Mouse (Mus musculus) lung, embryonic 15.5 days (tissue): ENCODE measurements around the gene Olfr606. TPM values are rescaled to one million over a fixed set of nuclear protein-coding genes. Genes with fewer than 3 reads are reported as not detected.
"Not testable (repeated sequence)": the region's sequence is repeated elsewhere in the genome, so short reads cannot be mapped to it uniquely, and the experiment has no call there.

Experiments
- ATAC-seq: fragments of 200-750 bp; cut with Nextera tagmentation; 2 replicates; pipeline ENCODE4 v1.8.0; 2017; ENCODE audit warnings: moderate number of reproducible peaks, borderline replicate concordance; ENCODE audit not compliant: low FRiP score, low TSS enrichment; ENCODE audit errors: extremely low read depth
- H3K27ac ChIP-seq: fragments of 300-500 bp; sonication (generic); 2 replicates; pipeline ENCODE4 v1.5.1; 2015; ENCODE audit warnings: moderate library complexity, mild to moderate bottlenecking, inconsistent platforms
- H3K27me3 ChIP-seq: fragments of 300-500 bp; sonication (generic); 2 replicates; pipeline ENCODE4 v1.6.1; 2015; ENCODE audit warnings: inconsistent platforms
- H3K36me3 ChIP-seq: fragments of 300-500 bp; sonication (generic); 2 replicates; pipeline ENCODE4 v1.6.1; 2015; ENCODE audit warnings: inconsistent platforms
- H3K4me1 ChIP-seq: fragments of 300-500 bp; sonication (generic); 2 replicates; pipeline ENCODE4 v1.6.1; 2015; ENCODE audit warnings: inconsistent platforms
- H3K4me2 ChIP-seq: fragments of 300-500 bp; sonication (generic); 2 replicates; pipeline ENCODE4 v1.6.1; 2015; ENCODE audit warnings: inconsistent platforms, mild to moderate bottlenecking, moderate library complexity
- H3K4me3 ChIP-seq: fragments of 300-500 bp; sonication (generic); 2 replicates; pipeline ENCODE4 v1.5.1; 2015; ENCODE audit warnings: mild to moderate bottlenecking, inconsistent platforms
- H3K9ac ChIP-seq: fragments of 300-500 bp; sonication (generic); 2 replicates; pipeline ENCODE4 v1.6.1; 2015; ENCODE audit warnings: inconsistent platforms
- H3K9me3 ChIP-seq: fragments of 300-500 bp; sonication (generic); 2 replicates; pipeline ENCODE4 v1.6.1; 2016; ENCODE audit warnings: inconsistent platforms
- WGBS: fragments of 180-500 bp; shearing (Covaris S2); methylation state at CpG from one replicate; pipeline ENCODE4 v1.1.7; 2015; 5-methylcytosine and 5-hydroxymethylcytosine counted together
- microRNA-seq: library from miRNA; unstranded; fragments of <30 nt; microRNA quantifications from one replicate; pipeline ENCODE4, GENCODE M21; 2016
- polyA plus RNA-seq: library from polyadenylated mRNA; unstranded; fragments of >200 nt; fragmentation: Nextera tagmentation; extraction: Ambion mirVana; gene quantifications from 2 replicates; pipeline ENCODE4 v1.2.1, GENCODE M21; 2015

The Olfr606 gene
- not detected in 2 replicates for polyA plus RNA-seq

GRCm38 (mm10) chr7:103448746-103449145 is at the start of gene Olfr606:
TSS of gene Olfr606 (plus strand) at chr7:103449046.
- Histone ChIP-seq H3K9me3 (no peaks in the 10 kb centered on the region), H3K27me3 (no peaks in the 10 kb centered on the region), H3K4me2 (no peak within 1 kb of the TSS), H3K4me1 (no peaks in the 10 kb centered on the region), H3K9ac (no peak within 1 kb of the TSS), H3K4me3 (no peak within 1 kb of the TSS), H3K36me3 (no peaks in the 10 kb centered on the region), H3K27ac (no peak within 1 kb of the TSS)
- ATAC-seq: no peak
- 87% methylated on average over 2 of the region's 2 CpGs for WGBS

GRCm38 (mm10) chr7:103406521-103407055 is 42.3 kb upstream of the Olfr606 start:
- H3K4me1 ChIP-seq, H3K36me3 ChIP-seq, H3K27ac ChIP-seq, H3K9me3 ChIP-seq, H3K4me2 ChIP-seq, H3K4me3 ChIP-seq, H3K27me3 ChIP-seq, H3K9ac ChIP-seq, ATAC-seq: not testable (repeated sequence)
- 63% methylated on average over 3 of the region's 3 CpGs for WGBS

- H3K27ac ChIP-seq, H3K4me1 ChIP-seq, H3K4me3 ChIP-seq, H3K9ac ChIP-seq, H3K36me3 ChIP-seq, H3K4me2 ChIP-seq, H3K27me3 ChIP-seq, ATAC-seq, H3K9me3 ChIP-seq: not testable (repeated sequence)
- WGBS: 42% methylated on average over 1 of the region's 1 CpGs
These were observed 34.1 kb upstream of the Olfr606 start, which contains the start of gene Usp17lc for GRCm38 (mm10) chr7:103414772-103415171. TSS of gene Usp17lc (plus strand) at chr7:103415072.

GRCm38 (mm10) chr7:103445339-103445738 is 3.5 kb upstream of the Olfr606 start, which contains the start of gene Olfr605:
TSS of gene Olfr605 (minus strand) at chr7:103445439.
- no peak within 1 kb of the TSS for H3K9ac ChIP-seq
- no peak within 1 kb of the TSS for H3K4me2 ChIP-seq
- WGBS: 75% methylated on average over 1 of the region's 1 CpGs
- no peaks in the 10 kb centered on the region for H3K27me3 ChIP-seq
- no peak within 1 kb of the TSS for H3K27ac ChIP-seq
- no peak for ATAC-seq
- no peaks in the 10 kb centered on the region for H3K36me3 ChIP-seq
- no peaks in the 10 kb centered on the region for H3K9me3 ChIP-seq
- H3K4me1 ChIP-seq: no peaks in the 10 kb centered on the region
- H3K4me3 ChIP-seq: no peak within 1 kb of the TSS

- Histone ChIP-seq H3K4me1 (no peaks in the 10 kb centered on the region), H3K36me3 (no peaks in the 10 kb centered on the region), H3K4me2 (no peak overlapping the region), H3K27me3 (no peaks in the 10 kb centered on the region), H3K9me3 (no peaks in the 10 kb centered on the region), H3K4me3 (no peak overlapping the region), H3K9ac (no peak overlapping the region), H3K27ac (no peak overlapping the region)
- no peak for ATAC-seq
- 70% methylated on average over 5 of the region's 5 CpGs for WGBS
These were observed 11.7 kb downstream of the Olfr606 start for GRCm38 (mm10) chr7:103460590-103460989.

- Histone ChIP-seq H3K27me3 (no peaks in the 10 kb centered on the region), H3K4me1 (no peaks in the 10 kb centered on the region), H3K4me3 (no peak within 1 kb of the TSS), H3K36me3 (no peaks in the 10 kb centered on the region), H3K9ac (no peak within 1 kb of the TSS), H3K9me3 (no peaks in the 10 kb centered on the region), H3K4me2 (no peak within 1 kb of the TSS), H3K27ac (no peak within 1 kb of the TSS)
- ATAC-seq: no peak
These were observed 20.7 kb downstream of the Olfr606 start, which contains the start of gene Olfr608 for GRCm38 (mm10) chr7:103469577-103469976. TSS of gene Olfr608 (plus strand) at chr7:103469877.

GRCm38 (mm10) chr7:103477106-103477505 is 28.3 kb downstream of the Olfr606 start:
- not testable (repeated sequence) for H3K27me3 ChIP-seq, H3K4me2 ChIP-seq, ATAC-seq, H3K9me3 ChIP-seq, H3K36me3 ChIP-seq, H3K9ac ChIP-seq, H3K4me1 ChIP-seq, H3K27ac ChIP-seq, H3K4me3 ChIP-seq
- 81% methylated on average over 9 of the region's 9 CpGs for WGBS

GRCm38 (mm10) chr7:103497962-103498361 is 49.1 kb downstream of the Olfr606 start, which contains the start of gene Olfr609:
TSS of gene Olfr609 (minus strand) at chr7:103498062.
- H3K4me1 ChIP-seq: no peaks in the 10 kb centered on the region
- no peaks in the 10 kb centered on the region for H3K9me3 ChIP-seq
- ATAC-seq: no peak
- no peaks in the 10 kb centered on the region for H3K27me3 ChIP-seq
- H3K4me3 ChIP-seq: no peak within 1 kb of the TSS
- no peak within 1 kb of the TSS for H3K4me2 ChIP-seq
- no peak within 1 kb of the TSS for H3K9ac ChIP-seq
- 57% methylated on average over 1 of the region's 1 CpGs for WGBS
- H3K27ac ChIP-seq: no peak within 1 kb of the TSS
- H3K36me3 ChIP-seq: no peaks in the 10 kb centered on the region

Small RNA genes lying within 50 kb of the gene (microRNA-seq; reads per million reads assigned to microRNA genes)
- not detected for gene Gm25774

Other genes starting within 250 kb of the Olfr606 start
- not detected in 2 replicates for gene Olfr593, start 237.2 kb upstream of the Olfr606 start, polyA plus RNA-seq
- gene Olfr594, start 232.1 kb upstream of the Olfr606 start, polyA plus RNA-seq: not detected in 2 replicates
- gene Usp17ld, start 196.5 kb upstream of the Olfr606 start, polyA plus RNA-seq: not detected in 2 replicates
- not detected in 2 replicates for gene Olfr596, start 143.4 kb upstream of the Olfr606 start, polyA plus RNA-seq
- not detected in 2 replicates for gene Olfr597, start 132.7 kb upstream of the Olfr606 start, polyA plus RNA-seq
- not detected in 2 replicates for gene Olfr598, start 125.5 kb upstream of the Olfr606 start, polyA plus RNA-seq
- not detected in 2 replicates for gene Olfr599, start 113.1 kb upstream of the Olfr606 start, polyA plus RNA-seq
- gene Olfr600, start 99.4 kb upstream of the Olfr606 start, polyA plus RNA-seq: not detected in 2 replicates
- gene Olfr601, start 86.4 kb upstream of the Olfr606 start, polyA plus RNA-seq: not detected in 2 replicates
- not detected in 2 replicates for gene Olfr603, start 62.9 kb upstream of the Olfr606 start, polyA plus RNA-seq
- not detected in 2 replicates for gene Usp17lc, start 34.0 kb upstream of the Olfr606 start, polyA plus RNA-seq
- not detected in 2 replicates for gene Olfr605, start 3.6 kb upstream of the Olfr606 start, polyA plus RNA-seq
- gene Olfr607, start 15.1 kb downstream of the Olfr606 start, polyA plus RNA-seq: not detected in 2 replicates
- gene Olfr608, start 20.8 kb downstream of the Olfr606 start, polyA plus RNA-seq: not detected in 2 replicates
- not detected in 2 replicates for gene Olfr609, start 49.0 kb downstream of the Olfr606 start, polyA plus RNA-seq
- not detected in 2 replicates for gene Olfr610, start 63.1 kb downstream of the Olfr606 start, polyA plus RNA-seq
- not detected in 2 replicates for gene Olfr611, start 71.8 kb downstream of the Olfr606 start, polyA plus RNA-seq
- not detected in 2 replicates for gene Olfr612, start 93.7 kb downstream of the Olfr606 start, polyA plus RNA-seq
- not detected in 2 replicates for gene Olfr613, start 99.0 kb downstream of the Olfr606 start, polyA plus RNA-seq
- not detected in 2 replicates for gene Olfr615, start 107.0 kb downstream of the Olfr606 start, polyA plus RNA-seq
- not detected in 2 replicates for gene Olfr616, start 120.1 kb downstream of the Olfr606 start, polyA plus RNA-seq
- gene Olfr617, start 124.0 kb downstream of the Olfr606 start, polyA plus RNA-seq: not detected in 2 replicates
- not detected in 2 replicates for gene Olfr618, start 141.1 kb downstream of the Olfr606 start, polyA plus RNA-seq
- not detected in 2 replicates for gene Olfr619, start 151.5 kb downstream of the Olfr606 start, polyA plus RNA-seq
- not detected in 2 replicates for gene Olfr620, start 163.5 kb downstream of the Olfr606 start, polyA plus RNA-seq
- gene Olfr622, start 193.7 kb downstream of the Olfr606 start, polyA plus RNA-seq: not detected in 2 replicates
- not detected in 2 replicates for gene Olfr623, start 214.7 kb downstream of the Olfr606 start, polyA plus RNA-seq
- gene Olfr624, start 222.1 kb downstream of the Olfr606 start, polyA plus RNA-seq: 0.04 TPM in 1 of 2 replicates, not detected in the other
- not detected in 2 replicates for gene Olfr625-ps1, start 233.7 kb downstream of the Olfr606 start, polyA plus RNA-seq